Mouse (Mus musculus) bone marrow macrophage, adult 2 months (primary cell): ENCODE results near the gene Gm20721.

Experiments used
- CTCF ChIP-seq: IDR thresholded peaks from 2 replicates; pipeline ENCODE4 v1.5.1; 2012; ENCODE audit warnings: low read depth, mild to moderate bottlenecking, low read length, moderate library complexity
- POLR2A ChIP-seq: IDR thresholded peaks from 2 replicates; pipeline ENCODE4 v1.6.1; 2012; ENCODE audit warnings: mild to moderate bottlenecking, low read depth, low read length, borderline replicate concordance

DNA sequence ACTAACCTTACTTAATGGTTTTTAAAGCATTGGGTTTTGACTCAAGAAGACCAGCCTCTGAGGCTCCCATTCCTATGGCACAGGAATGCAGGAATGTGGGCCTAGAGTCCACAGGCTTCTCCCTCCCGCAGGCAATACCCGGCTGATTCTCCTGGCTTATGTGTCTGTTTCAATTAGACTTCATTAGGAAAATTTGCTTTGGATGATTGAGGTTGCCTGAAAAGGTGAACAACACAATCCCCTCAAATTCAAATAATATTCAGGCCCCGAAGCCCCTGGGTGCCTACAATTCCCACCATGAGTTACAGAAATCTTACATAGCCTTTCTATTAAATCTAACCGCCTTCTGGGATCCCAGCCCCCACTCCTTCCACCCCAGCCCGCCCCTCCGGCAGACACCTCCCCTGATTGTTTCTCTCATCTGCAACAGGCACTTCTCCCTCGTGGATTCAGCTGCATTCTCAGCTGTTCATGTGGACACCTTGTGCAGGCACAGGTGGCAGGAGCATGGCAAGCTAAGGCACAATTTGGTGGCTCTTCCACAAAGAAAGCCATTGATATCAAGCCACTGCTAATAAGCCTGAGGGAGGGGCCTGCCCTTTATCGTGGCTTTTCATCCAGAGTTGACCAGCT, 55.4 kb downstream of the Gm20721 start:
- TF ChIP-seq POLR2A (no peak), CTCF (no peak)
